Mouse (Mus musculus) granulocyte monocyte progenitor cell, adult 5-6 weeks (primary cell): Measurements from ENCODE around the gene Hao2. TPM values are rescaled to one million over a fixed set of nuclear protein-coding genes. Genes with fewer than 3 reads are reported as not detected.

ENCODE experiments used
- ATAC-seq: replicated peaks from 2 replicates; pipeline ENCODE4 v1.8.0; 2016; ENCODE audit warnings: mild to moderate bottlenecking, moderate TSS enrichment, inconsistent platforms; ENCODE audit not compliant: poor library complexity, severe bottlenecking
- total RNA-seq, 2 experiments: library from RNA; stranded (forward) in 1 of 2; stranded (reverse) in 1 of 2; fragments of 200-712, 200-1000 nt in 1 of 2; fragments of >200 nt in 1 of 2; fragmentation: Nextera tagmentation in 1 of 2; gene quantifications; 2 replicates each; pipeline ENCODE4 v1.2.3; 2014 to 2017

Hao2 gene
- total RNA-seq, 2 experiments from 2014 or later: not detected

DNA sequence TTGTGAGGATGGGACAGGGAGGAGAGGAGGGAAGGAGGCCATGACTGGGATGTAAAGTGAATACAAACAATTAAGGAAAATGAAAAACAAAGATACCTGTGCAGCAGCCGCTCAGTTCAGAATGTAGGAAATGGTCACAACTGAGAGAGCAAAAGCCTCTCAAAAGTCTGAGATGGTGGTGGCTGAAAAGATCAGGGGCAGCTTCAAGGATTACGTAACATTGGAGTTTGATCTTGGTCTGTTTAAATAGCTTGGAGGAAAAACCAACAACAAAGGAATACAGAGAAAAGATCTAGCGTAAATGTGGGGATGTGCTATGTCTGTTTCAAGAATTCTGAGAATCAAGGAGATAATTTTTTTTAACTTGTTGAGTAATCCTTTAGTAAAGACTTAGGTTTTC lies 33.5 kb downstream of the Hao2 start, which contains the start of gene Hsd3b1:
Hsd3b1 (minus strand) TSS at position 219 of the 400 bp plus-strand sequence.
- no peak for ATAC-seq

DNA sequence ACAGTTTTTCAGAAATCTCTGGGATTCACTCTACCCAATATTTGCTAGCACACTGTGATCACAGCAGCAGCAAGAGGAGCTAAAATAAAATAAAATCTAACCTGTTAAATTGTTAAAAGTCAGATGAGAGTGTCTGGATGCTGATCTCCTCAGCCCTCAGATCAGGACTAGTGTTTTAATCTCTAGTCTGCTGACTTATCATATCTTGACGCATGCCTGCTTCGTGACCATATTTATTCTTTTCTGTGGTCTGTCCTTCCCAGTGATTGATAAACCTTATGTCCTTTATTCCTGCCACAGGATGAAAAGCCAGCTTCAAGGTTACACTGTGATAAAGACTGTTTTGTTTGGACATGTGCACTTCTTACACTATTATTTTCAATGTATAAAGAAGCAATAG lies 35.0 kb downstream of the Hao2 start:
- no peak for ATAC-seq

DNA sequence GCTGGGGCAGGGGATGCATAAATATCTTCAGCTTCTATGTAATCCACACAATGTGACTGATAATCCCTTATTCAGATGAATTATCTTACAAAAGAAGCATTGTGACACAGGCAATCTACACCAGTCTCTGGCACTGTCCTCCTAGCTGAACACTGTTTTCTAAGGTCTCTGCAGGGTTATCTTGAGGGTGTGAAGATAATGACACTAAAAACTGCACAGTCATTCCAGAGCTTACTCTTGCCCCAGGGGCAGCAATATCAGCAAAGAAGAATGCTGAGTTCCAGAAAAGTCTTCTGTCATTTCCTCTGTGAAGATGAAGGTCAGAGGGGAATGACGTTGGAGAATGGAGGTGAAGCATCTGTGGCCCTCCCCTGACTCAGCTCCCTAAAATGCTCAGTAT lies 36.1 kb downstream of the Hao2 start:
- ATAC-seq: no peak

DNA sequence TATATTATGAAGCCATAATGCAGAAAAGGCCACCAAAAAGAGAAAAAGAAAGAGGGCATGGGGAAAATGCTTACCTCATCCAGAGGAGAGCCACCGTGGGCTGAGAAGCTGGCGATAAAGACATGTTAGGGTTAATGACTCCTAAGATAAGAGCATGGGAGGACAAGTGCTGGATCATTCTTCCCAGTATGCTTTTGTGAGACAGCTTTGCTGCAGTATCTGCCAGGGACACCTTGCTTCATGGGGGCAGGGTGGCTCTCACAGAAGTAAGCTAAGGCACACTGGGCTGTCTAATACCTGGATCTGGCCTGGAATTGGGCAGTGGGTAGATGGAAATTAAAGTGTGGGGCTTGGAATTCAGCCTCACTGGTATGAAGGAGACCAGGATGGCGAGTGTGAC lies 37.9 kb downstream of the Hao2 start:
- no peak for ATAC-seq

DNA sequence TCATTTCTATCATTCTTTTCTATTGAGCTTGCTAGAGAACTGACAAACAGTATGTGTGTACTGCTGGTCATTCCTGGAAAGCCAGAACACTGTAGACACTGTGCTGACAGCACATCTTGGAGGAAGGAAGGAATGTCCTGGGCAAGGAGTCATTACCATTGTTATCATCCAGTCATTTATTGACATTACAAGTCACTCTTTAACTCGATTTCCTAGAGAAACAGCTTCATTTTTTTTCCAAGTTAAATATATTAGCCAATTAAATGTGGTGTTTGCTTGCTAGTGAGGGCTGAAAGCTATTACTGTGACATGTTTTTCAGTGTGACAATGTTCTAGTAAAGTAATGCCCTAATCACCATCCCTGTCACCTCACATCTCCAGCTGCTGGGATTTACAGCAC lies 39.4 kb downstream of the Hao2 start:
- ATAC-seq: no peak

DNA sequence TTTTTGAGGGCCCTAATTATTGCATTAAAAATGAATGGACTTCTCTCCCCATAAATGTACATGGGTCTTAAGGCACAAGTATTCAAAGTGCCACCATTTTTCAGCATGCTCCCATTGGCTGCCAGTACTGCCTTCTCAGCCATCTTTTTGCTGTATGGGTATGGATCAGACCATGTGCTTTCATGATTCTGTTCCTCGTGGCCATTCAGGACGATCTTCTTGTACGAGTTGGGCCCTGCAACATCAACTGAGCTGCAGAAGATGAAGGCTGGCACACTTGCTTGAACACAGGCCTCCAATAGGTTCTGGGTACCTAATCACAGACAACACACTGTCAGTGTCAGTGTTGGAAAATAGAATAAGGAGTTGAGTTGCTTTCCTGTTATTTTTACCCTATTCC lies 40.0 kb downstream of the Hao2 start:
- ATAC-seq: no peak

DNA sequence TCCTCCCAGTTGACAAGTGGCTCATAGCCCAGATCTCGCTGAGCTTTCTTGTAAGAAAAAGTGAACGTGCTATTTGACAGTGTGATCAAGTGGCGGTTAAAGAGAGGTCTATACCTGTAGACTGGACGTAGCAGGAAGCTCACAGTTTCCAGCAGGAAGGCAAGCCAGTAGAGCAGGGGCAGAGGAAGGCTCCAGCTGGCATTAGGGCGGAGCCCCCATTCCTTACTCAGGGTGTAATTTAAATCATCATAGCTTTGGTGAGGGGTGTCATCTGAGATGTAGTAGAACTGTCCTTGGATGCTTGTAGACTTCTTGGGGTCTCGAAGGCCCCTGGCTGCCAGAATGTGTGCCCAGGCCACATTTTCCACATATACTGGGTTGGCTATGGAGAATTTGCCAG lies 40.4 kb downstream of the Hao2 start:
- ATAC-seq: no peak

DNA sequence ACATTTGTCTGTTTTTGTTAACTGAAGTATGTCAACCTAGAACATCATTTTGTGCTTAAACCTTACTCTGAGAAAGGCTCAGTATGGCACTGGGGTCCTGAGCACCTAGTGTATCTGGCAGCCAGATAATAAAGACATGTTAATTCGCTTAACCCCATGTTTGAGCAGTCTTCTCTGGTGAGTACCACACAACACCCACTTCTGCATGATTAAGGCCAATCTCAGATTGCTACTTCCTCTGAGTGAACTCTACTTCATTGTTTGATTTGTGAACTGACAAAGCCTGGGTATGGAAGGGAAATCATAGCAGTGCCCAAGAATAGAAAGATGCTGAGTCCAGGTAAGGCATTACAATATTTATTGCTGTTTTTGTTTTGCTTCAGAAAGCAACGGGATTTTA lies 41.2 kb downstream of the Hao2 start:
- ATAC-seq: no peak

DNA sequence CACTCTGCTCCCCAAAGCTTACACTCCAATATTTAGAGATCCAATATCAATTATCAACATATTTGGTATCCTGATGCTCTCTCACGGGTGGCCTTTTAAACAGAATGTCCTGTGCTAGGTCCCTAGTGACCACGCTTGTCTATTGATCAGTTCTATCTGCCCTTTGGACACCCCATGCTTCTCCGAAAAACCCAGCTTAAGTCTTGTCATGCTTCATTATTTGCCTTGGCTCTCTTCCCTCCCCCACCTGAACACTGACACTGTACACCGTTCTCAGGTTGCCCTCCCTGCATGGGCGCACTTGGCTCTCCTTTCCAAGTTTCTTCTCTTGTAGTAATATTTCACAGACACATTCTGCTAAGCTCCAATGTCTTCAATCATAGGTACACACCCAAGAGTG lies 42.8 kb downstream of the Hao2 start:
- no peak for ATAC-seq

DNA sequence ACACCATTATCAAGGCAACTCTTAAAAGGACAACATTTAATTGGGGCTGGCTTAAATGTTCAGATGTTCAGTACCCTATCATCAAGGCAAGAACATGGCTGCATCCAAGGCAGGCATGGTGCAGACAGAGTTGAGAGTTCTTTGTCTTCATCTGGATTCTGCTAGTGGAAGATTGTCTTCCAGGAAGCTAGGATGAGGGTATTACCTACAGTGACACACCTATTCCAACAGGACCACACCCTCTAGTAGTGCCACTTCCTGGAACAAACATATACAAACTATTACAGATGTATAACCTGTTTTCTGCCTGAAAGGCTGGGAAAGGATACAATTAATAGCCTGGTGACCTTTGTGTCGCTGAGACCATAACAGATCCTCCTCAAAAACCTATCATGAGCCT lies 44.1 kb downstream of the Hao2 start:
- no peak for ATAC-seq

Other genes with a start within 250 kb of the Hao2 start
- not detected in 2 replicates for gene Hsd3b2, start 168.7 kb downstream of the Hao2 start, total RNA-seq (2014; fragmentation: Nextera tagmentation)
- not detected in 2 replicates for gene Hsd3b2, start 168.7 kb downstream of the Hao2 start, total RNA-seq (2017)
- gene Hsd3b3, start 130.1 kb downstream of the Hao2 start, total RNA-seq (2014; fragmentation: Nextera tagmentation): not detected in 2 replicates
- not detected in 2 replicates for gene Hsd3b3, start 130.1 kb downstream of the Hao2 start, total RNA-seq (2017)
- not detected in 2 replicates for gene Hsd3b6, start 78.8 kb downstream of the Hao2 start, total RNA-seq (2014; fragmentation: Nextera tagmentation)
- gene Hsd3b6, start 78.8 kb downstream of the Hao2 start, total RNA-seq (2017): not detected in 2 replicates
- gene Hsd3b1, start 33.4 kb downstream of the Hao2 start, total RNA-seq (2014; fragmentation: Nextera tagmentation): not detected in 2 replicates
- not detected in 2 replicates for gene Hsd3b1, start 33.4 kb downstream of the Hao2 start, total RNA-seq (2017)
- gene Wars2, start 247.8 kb upstream of the Hao2 start, total RNA-seq (2014; fragmentation: Nextera tagmentation): 4.7 and 11.4 TPM in 2 replicates
- 4.6 and 5.7 TPM in 2 replicates for gene Wars2, start 247.8 kb upstream of the Hao2 start, total RNA-seq (2017)